ENCODE assay signal across 14 mouse cellular contexts in genomic region chr11:87665224-87665623, GRCm38 (mm10). TPM values are rescaled to one million over a fixed set of nuclear protein-coding genes. Genes with fewer than 3 reads are reported as not detected.
A peak's percentile ranks its signal among the peaks of the same experiment; 100 is the strongest.
DNase-seq lines count a peak whose midpoint lies in the region; ATAC-seq and TF ChIP-seq lines count a peak whose summit lies in the region.
"Had no signal": no experiment of that assay in that cellular context is flagged by ENCODE, and none has a peak within 500 bp of the region (broad histone marks: within the 10 kb centered on the region; RNA-seq: fewer than 3 reads in every experiment).

No protein-coding gene starts in this region.

- no peak for ATAC-seq in kidney, embryonic 15.5 days (replicated peaks; ENCODE audit: low FRiP score)
- no peak for ATAC-seq in G1E (ENCODE audit: extremely low read depth, insufficient number of reproducible peaks, low FRiP score, poor library complexity, severe bottlenecking)
- no peak for ATAC-seq in liver, embryonic 13.5 days (ENCODE audit: low read depth)
- ATAC-seq: inflammation-experienced regulatory T-cells, adult 6 months had no signal

- no peaks in the 10 kb centered on the region for H3K9me3 ChIP-seq in kidney, embryonic 15.5 days (replicated peaks)
- H3K9me3 ChIP-seq in G1E (replicated peaks) = no peaks in the 10 kb centered on the region
- H3K9me3 ChIP-seq in liver, embryonic 13.5 days (replicated peaks) = no peaks in the 10 kb centered on the region

- H3K4me1 ChIP-seq in kidney, embryonic 15.5 days = peaks cover 7% of the 10 kb centered on the region
- peaks cover 49% of the 10 kb centered on the region for H3K4me1 ChIP-seq in G1E (ENCODE audit: insufficient read depth, low read depth, low read length)
- H3K4me1 ChIP-seq in liver, embryonic 13.5 days (replicated peaks) = peaks cover 18% of the 10 kb centered on the region

- no peak overlapping the region; the same call in 1 of the 2 replicates for H3K4me3 ChIP-seq in kidney, embryonic 15.5 days (replicated peaks)
- peak overlapping the region; percentile 35; the same call in 1 of the 2 replicates for H3K4me3 ChIP-seq in G1E (ENCODE audit: low read depth, low read length)
- peak overlapping the region; percentile 20 for H3K4me3 ChIP-seq in liver, embryonic 13.5 days (replicated peaks)
- no peak overlapping the region for H3K4me3 ChIP-seq in gastrocnemius, adult 2 months

- TF ChIP-seq CTCF in G1E (IDR thresholded peaks at IDR 0.05; ENCODE audit: low read depth, low read length) = no peak
- no peak for TF ChIP-seq CTCF in gastrocnemius, adult 2 months (IDR thresholded peaks at IDR 0.05)

- WGBS in kidney, embryonic 15.5 days = 58% methylated on average over 6 of the region's 6 CpGs
- WGBS in liver, embryonic 13.5 days (ENCODE audit: insufficient replicate concordance) = 69% methylated on average over 6 of the region's 6 CpGs

- DNase-seq in kidney, postnatal 10 days = no peak
- peak; percentile 35 for DNase-seq in 3134 (ENCODE audit: extremely low read depth, insufficient read length, low spot score)
- DNase-seq in G1E (ENCODE audit: low spot score) = peak; percentile 37
- DNase-seq in liver, embryonic 13.5 days = no peak
- DNase-seq in right cerebral cortex, postnatal 25 days = no peak
- no peak for DNase-seq in gastrocnemius, adult 2 months
- no peak for DNase-seq in ovary, adult 18-20 months (ENCODE audit: low spot score)
- DNase-seq: adrenal gland, adult 8-10 months; cerebellum, adult 9-11 months; heart, postnatal 14 days had no signal

- no peaks in the 10 kb centered on the region for H3K36me3 ChIP-seq in kidney, embryonic 15.5 days
- H3K36me3 ChIP-seq in G1E (replicated peaks) = peaks cover 12% of the 10 kb centered on the region
- H3K36me3 ChIP-seq in liver, embryonic 13.5 days = no peaks in the 10 kb centered on the region

- H3K4me2 ChIP-seq in kidney, embryonic 15.5 days = 0 out of 2 replicates have a peak overlapping the region, but pooled peaks have one; percentile 28
- peak overlapping the region; percentile 25; the same call in 1 of the 2 replicates for H3K4me2 ChIP-seq in liver, embryonic 13.5 days
- H3K4me2 ChIP-seq: midbrain, embryonic 11.5 days had no signal

- H3K9ac ChIP-seq in kidney, embryonic 15.5 days = no peak overlapping the region
- no peak overlapping the region for H3K9ac ChIP-seq in liver, embryonic 13.5 days

- H3K27ac ChIP-seq in kidney, embryonic 15.5 days = no peak overlapping the region
- no peak overlapping the region for H3K27ac ChIP-seq in liver, embryonic 13.5 days
- H3K27ac ChIP-seq in gastrocnemius, adult 2 months = no peak overlapping the region

- intact Hi-C loops in gastrocnemius, adult 2 months (cut with DNase I) = no loop called here

- H3K27me3 ChIP-seq in kidney, embryonic 15.5 days = peaks cover 19% of the 10 kb centered on the region
- H3K27me3 ChIP-seq in G1E (ENCODE audit: insufficient read depth, low read length) = 0 out of 2 replicates have a peak, but pooled peaks cover 2% of the 10 kb centered on the region
- no peaks in the 10 kb centered on the region for H3K27me3 ChIP-seq in liver, embryonic 13.5 days

RNA-seq across cellular contexts. Expression of gene Rnf43, which starts 2.7 kb away (rescaled TPM):
- polyA plus RNA-seq in kidney, embryonic 15.5 days (2015; fragmentation: Nextera tagmentation; extraction: Ambion mirVana) = 6.7 and 6.8 TPM in 2 replicates
- total RNA-seq in G1E (2014; fragmentation: Nextera tagmentation) (28.4 and 31.1 TPM in 2 replicates), G1E (2017) (13.9 and 14.8 TPM in 2 replicates)
- 5.4 and 8.7 TPM in 2 replicates for polyA plus RNA-seq in G1E (2012)
- polyA plus RNA-seq in liver, embryonic 13.5 days (2015; fragmentation: Nextera tagmentation; extraction: Ambion mirVana) = 3.8 and 5.5 TPM in 2 replicates
- total RNA-seq in gastrocnemius, adult 2 months (2021) = under 1 TPM; 0.39 to 0.89 TPM

RNA-seq across cellular contexts. Expression of gene Hsf5, which starts 48.3 kb away (rescaled TPM):
- 0.26 TPM in 2 replicates for polyA plus RNA-seq in kidney, embryonic 15.5 days (2015; fragmentation: Nextera tagmentation; extraction: Ambion mirVana)
- 0.45 TPM in 1 of 2 replicates, not detected in the other for total RNA-seq in G1E (2014; fragmentation: Nextera tagmentation)
- 0.05 and 0.06 TPM in 2 replicates for total RNA-seq in G1E (2017)
- polyA plus RNA-seq in G1E (2012) = not detected in 2 replicates
- polyA plus RNA-seq in liver, embryonic 13.5 days (2015; fragmentation: Nextera tagmentation; extraction: Ambion mirVana) = 0.03 TPM in 1 of 2 replicates, not detected in the other
- total RNA-seq in gastrocnemius, adult 2 months (2021) = not detected
- total RNA-seq: granulocyte monocyte progenitor cell, adult 5-6 weeks had no signal

Comparison
In these comparisons a context has a peak if more than half of its experiments do, and no peak if none do; other contexts are left out.
1. H3K4me3 ChIP-seq: peak in G1E (single experiment) and liver, embryonic 13.5 days (single experiment); none in kidney, embryonic 15.5 days (single experiment) and gastrocnemius, adult 2 months (single experiment).
2. DNase-seq: peak in 3134 (single experiment) and G1E (single experiment); none in kidney, postnatal 10 days (single experiment), liver, embryonic 13.5 days (single experiment), right cerebral cortex, postnatal 25 days (single experiment), gastrocnemius, adult 2 months (single experiment) and ovary, adult 18-20 months (single experiment).